Mouse (Mus musculus): Measurements from ENCODE around the gene Efhd2.
A peak's percentile ranks its signal among the peaks of the same experiment; 100 is the strongest.

Efhd2 gene

DNA sequence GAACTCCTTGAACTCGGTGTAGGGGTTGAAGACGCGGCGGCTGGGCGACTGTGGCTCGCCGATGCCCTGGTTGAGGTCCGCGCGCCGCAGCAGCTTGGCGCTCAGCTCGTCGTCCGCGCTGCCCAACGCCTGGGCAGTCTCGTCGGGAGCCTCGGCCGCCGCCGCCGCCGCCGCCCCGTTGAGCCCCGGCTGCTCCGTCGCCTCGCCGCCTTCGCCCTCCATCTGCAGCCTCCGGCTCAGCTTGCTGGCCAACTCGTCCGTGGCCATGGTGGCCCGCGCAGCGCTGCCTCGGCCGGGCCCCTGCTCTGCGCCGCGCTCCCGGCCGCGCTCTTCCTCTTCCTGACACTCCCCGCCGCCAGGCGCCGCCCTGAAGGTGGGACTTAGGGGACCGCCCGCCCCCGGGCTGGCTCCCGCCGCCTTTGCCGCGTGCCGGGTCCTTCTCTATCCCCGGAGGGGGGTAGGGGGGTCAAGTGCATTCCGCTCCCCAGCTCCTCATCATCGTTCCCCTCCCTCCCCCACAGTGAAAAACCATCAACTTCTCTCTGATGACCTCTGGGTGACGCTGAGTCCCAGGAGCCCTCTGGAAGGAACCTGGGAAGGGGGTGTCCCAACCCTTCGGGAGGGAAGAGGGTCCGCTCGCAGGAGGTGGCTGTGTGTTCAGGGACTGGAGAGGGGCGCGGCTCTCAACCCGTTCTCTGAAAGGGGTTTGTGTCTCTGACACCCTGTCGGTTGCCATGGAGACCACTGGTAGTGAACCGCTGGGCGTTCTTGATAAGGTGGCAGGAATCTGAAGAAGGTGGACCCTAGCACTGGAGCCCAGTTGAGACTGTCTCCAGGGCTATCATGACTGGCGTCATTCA, at the start of gene Efhd2:
Gene Efhd2 (minus strand): TSS at position 320 of the 860 bp plus-strand sequence.
- DNase-seq: peak; percentile 70 to 76

GRCm38 (mm10) chr4:141923961-141924360, 49.2 kb upstream of the Efhd2 start:
- no peak for DNase-seq

DNA sequence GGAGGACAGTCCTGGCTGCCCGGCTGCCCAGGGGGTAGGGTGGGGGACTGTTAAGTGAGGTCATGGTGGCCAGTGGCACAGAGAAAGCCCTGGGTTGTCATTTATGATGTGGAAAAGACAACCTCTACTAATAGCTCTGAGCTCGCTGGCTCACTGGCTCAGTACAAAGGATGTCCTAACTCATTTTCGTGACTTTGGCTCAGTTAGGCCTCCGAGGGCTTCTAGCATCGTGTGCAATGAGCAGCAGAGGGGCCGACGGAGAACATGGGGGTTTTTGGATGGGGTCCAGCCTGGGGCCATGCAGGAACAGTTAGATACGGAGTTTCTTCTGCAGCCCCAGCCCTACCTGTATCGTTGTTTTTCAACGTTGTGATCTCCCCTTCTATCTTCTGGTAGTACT, 45.7 kb upstream of the Efhd2 start:
- DNase-seq: no peak

GRCm38 (mm10) chr4:141917735-141918419, 43.2 kb upstream of the Efhd2 start:
- DNase-seq: no peak

- DNase-seq: peak; percentile 20 to 22
Measured at GRCm38 (mm10) chr4:141914040-141914439, 39.3 kb upstream of the Efhd2 start.

DNA sequence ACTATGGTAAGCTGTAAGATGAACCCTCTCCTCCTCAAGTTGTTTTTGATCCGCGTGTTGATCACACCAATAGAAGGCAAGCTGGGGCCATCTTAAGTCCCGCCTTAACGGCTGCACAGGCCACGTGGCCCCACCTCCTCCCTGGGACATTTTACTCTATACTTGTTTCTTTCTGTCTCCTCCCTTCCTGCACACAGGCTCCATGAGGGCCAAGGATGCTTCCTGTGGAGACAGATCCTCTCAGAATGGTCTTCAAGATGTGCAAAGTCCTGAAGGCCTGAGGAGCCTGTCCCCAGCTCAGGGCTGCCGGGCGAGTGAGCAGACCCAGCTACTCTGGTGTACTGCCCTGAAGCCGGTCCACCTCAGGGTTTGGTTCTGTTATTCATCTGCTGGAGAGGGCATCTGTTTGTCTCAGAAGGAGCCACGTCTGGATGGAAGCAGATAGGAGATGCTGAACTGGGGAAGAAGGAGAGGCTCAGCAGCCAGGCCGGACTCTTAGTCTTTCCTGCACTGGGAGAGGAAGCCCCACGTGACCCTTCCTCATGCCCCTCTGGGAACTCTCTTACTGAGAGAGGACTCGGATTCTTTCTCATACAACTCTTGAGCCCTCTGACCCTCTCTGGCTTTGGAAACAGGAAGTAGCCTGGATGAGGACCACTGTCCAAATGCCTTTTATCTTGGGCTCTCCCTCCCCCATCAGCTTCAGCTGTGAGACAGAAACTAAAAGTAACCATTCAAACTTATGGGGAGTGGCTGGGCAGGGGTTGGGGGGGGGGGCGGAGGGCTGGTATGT, 38.7 kb upstream of the Efhd2 start:
- peak; percentile 18 to 37 for DNase-seq

- no peak for DNase-seq
Measured at GRCm38 (mm10) chr4:141904710-141905109, 30.0 kb upstream of the Efhd2 start.

DNA sequence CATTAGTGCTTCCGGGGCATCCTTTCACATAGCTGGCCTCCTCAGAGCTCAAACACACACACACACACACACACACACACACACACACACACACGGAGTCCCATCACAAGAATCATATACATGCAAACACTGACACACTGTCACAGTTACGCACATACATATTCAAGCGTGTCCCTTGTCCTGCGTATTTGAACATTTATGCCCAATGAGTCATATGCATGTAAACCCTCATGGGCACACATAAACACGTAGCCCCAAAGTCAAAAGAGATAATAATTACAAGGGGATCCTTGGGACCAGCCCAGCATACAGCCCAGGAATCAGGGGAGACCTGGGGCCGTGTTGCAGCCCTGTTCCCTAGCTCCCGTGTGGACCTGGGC, 27.7 kb upstream of the Efhd2 start:
- DNase-seq: no peak

DNA sequence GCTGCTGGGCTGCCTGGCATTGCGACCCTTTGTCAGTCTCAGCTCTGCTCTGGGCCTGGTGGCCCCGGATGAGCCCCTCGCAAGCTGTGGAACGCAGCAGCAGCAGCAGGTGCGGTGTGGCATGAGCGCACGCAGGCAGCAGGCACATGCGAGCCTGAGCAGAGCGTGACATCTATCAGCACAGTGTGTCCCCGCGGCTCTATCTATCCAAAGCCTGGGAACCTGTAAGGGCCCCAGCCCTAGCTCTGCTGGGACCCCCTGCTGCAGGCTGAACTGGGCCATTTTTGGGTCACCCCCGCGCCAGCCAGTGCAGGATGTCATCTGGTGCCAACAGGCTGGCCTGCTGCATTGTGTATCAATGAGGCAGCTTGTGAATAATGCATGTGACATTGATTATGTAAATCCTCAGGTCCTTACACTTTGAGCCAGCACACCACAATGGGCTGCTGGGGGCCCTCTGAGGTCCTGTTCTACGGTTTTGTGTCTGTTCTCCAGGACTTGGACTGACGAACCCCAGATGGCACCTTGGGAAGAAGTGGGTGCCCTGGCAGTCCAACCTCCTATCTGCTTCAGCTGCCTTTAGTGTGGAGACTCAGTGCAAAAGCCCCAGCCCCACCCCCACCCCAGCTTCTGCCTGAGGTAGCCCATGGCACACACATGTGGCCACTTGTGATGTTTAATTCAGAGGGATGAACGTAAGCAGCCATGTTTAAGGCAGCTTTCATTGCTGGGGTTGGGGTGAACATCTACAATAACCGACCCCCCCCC, 27.2 kb upstream of the Efhd2 start:
- no peak for DNase-seq

GRCm38 (mm10) chr4:141900421-141900820, 25.7 kb upstream of the Efhd2 start:
- no peak for DNase-seq

GRCm38 (mm10) chr4:141899936-141900335, 25.2 kb upstream of the Efhd2 start:
- DNase-seq: no peak

DNA sequence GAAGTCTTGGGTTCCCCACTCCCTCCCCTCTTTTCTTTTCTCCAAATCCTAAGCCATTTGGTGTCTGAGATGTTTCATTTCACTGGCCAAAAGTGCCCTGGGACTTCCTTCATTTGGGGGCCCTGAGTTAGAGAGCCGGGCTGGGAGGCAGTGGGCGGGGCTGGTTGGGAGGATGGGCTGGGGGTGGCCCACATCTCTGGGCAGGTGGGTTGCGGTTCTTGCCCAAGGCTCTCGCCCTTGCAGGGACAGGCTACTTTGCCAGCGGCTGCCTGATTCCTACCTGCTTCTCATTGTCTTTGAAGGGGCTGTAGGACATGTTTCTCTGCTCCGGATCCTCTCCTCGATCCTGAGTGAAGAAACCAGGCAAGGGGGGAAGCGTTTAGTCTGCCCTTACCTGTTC, 24.2 kb upstream of the Efhd2 start:
- DNase-seq: no peak

DNA sequence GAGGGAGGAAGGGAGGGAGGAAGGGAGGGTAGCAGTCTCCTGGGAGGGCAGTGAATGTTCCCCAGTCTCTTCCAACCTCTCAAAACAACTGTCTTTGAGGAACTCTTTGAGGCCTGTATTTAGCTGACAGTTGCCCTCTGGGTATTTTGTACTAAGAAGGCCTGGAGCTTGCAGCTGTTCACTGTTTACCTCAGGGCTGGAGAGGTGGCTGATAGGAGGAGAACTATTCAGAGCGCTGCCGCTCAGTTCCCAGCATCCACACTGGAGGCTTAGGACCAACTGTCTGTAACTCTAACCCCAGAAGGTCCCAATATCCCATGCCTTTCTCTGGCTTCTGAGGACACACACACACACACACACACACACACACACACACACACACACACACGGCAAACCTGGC, 23.1 kb upstream of the Efhd2 start:
- no peak for DNase-seq

DNA sequence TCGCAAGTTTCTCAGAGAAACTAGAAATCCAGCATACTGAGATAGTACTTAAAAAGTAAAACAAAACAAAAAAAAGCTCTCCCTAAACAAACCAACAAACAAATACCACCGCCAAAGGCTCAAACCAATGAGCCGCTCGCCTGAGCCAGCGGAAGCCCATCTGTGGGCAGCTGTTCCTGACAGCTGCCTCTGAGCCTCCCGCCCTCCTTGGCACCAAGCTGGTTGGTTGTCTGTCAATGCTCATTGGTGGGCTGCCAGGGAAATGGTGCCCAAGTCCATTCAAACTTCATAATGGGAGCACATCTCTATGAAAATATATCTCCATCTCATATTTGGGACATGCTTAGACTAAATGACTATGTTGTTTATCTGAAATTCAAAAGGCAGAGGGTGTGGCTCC, 22.5 kb upstream of the Efhd2 start:
- no peak for DNase-seq

- DNase-seq: no peak
Measured at GRCm38 (mm10) chr4:141895772-141896171, 21.1 kb upstream of the Efhd2 start.

DNA sequence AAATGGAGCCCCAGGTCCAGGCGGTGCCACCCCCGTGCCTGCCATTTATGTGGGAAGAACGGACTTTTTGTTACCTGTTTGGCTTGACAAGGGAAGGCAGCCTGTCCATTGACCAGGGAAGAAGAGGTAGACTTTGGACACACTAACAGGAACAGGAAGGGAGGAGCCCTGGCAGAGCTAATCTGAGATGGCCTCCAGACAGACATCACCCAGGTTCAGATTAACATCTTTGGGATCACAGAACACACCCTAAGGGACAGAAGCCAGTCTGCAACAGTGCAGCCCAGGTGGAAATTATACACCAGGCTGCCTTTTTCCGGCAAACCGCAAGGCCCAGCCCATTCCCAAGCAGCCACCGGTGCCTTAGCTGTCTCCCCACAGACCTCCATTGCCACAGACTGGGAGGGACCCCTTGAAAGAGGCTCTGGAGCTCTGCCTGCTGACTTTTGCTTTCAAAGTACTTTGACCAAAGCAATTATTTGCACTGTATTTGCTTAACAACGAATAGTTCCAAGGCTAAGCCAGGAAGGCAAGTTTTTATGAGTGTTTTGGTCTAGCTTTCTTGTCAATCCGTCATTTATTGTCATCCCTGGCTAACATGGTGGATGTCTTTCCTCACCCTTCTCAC, 18.6 kb upstream of the Efhd2 start:
- DNase-seq: no peak

DNA sequence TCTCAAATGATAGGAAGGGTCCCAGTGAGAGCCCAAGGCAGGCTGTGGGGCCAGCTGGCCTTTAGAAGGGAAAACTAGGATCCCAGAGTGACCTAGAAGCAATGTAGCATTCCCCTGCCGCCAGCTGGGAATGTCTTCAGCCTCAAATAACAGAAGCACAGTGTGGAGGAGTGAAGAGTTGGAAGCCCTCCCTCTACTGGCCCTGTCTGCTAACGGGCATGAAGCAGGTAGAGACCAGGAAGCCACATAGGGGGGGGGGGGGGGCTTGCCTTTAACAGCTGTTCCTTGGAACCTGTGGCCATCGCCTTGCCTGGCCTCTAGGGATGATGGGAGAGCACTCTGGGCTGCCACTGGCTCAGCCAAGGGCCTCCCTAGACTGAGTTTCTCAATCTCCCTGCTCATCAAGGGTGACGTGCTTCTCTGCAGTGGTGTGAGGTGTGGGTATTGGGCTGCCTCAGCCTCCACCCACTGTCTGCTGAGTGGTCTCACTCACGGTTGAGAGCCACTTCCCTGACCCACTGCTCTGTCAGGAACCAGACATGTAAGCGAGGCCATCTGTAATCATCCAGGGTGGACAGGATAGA, 11.8 kb upstream of the Efhd2 start:
- DNase-seq: no peak

GRCm38 (mm10) chr4:141885451-141885850, 10.7 kb upstream of the Efhd2 start:
- no peak for DNase-seq

DNA sequence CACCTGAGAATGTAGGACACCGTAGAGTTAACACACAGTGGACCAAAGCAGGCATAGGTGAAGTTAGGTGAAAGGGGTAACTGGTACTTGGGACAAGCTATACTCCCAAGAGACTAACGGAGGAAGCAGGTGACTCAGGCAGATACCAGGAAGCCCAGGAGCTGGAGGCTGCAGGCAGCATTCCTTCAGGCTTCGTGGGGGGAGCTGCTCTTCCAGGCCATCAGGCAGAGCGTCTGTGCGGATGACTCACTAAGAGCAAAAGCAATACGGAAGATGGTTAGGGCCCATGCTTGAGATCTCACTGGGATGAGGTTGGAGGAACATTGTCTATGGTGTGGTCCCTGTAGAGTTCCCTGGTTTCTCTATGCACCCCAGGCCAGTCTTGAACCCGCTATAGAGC, 8.1 kb upstream of the Efhd2 start:
- no peak for DNase-seq

GRCm38 (mm10) chr4:141881950-141882349, 7.2 kb upstream of the Efhd2 start:
- DNase-seq: no peak

GRCm38 (mm10) chr4:141881289-141881914, 6.7 kb upstream of the Efhd2 start:
- DNase-seq: no peak
